10 mouse cellular contexts compared by ENCODE assay signal in genomic region chr6:72962281-72962741, GRCm38 (mm10). TPM values are rescaled to one million over a fixed set of nuclear protein-coding genes. Genes with fewer than 3 reads are reported as not detected.
DNase-seq lines count a peak whose midpoint lies in the region; ATAC-seq and TF ChIP-seq lines count a peak whose summit lies in the region.
"Had no signal": no experiment of that assay in that cellular context is flagged by ENCODE, and none has a peak within 500 bp of the region (broad histone marks: within the 10 kb centered on the region; RNA-seq: fewer than 3 reads in every experiment).

No protein-coding gene starts in this region.

- TF ChIP-seq CTCF in C2C12 (IDR thresholded peaks at IDR 0.05; ENCODE audit: control insufficient read depth, insufficient read depth, insufficient read length), result no peak

- peak overlapping the region; percentile 29; the same call in 1 of the 2 replicates for H3K4me2 ChIP-seq in kidney, embryonic 16.5 days (replicated peaks; ENCODE audit: low read depth, low read length)
- peak overlapping the region; percentile 80 for H3K4me2 ChIP-seq in myocyte (ENCODE audit: low read depth)
- H3K4me2 ChIP-seq: embryonic facial prominence, embryonic 15.5 days had no signal

- H3K27me3 ChIP-seq in kidney, embryonic 16.5 days (ENCODE audit: insufficient read depth, low read length), result no peaks in the 10 kb centered on the region
- H3K27me3 ChIP-seq in C2C12 (ENCODE audit: control insufficient read depth, insufficient read depth, insufficient read length) (no peaks in the 10 kb centered on the region), myocyte (ENCODE audit: control insufficient read depth, insufficient read depth, insufficient read length) (no peaks in the 10 kb centered on the region)
- H3K27me3 ChIP-seq: embryonic facial prominence, embryonic 15.5 days had no signal

- H3K79me2 ChIP-seq in C2C12 (ENCODE audit: control insufficient read depth, insufficient read depth) (peaks cover 9% of the 10 kb centered on the region), myocyte (ENCODE audit: control insufficient read depth, insufficient read depth) (peaks cover 6% of the 10 kb centered on the region)

- peak overlapping the region; percentile 6; the same call in 1 of the 2 replicates for H3K4me3 ChIP-seq in kidney, embryonic 16.5 days (ENCODE audit: low read length)
- no peak overlapping the region for H3K4me3 ChIP-seq in C2C12 (ENCODE audit: insufficient read depth, poor library complexity, severe bottlenecking)
- H3K4me3 ChIP-seq in myocyte, result peak overlapping the region; percentile 2
- H3K4me3 ChIP-seq: embryonic facial prominence, embryonic 15.5 days had no signal

- DNase-seq in kidney, postnatal 10 days, result no peak
- no peak for DNase-seq in layer of hippocampus, postnatal 10 days (ENCODE audit: low spot score in 2 of 2)
- no peak for DNase-seq in left cerebral cortex, adult 8-10 months (ENCODE audit: low spot score in 2 of 2)
- DNase-seq in adrenal gland, postnatal 25 days, result no peak
- DNase-seq: gastrocnemius, postnatal 10 days had no signal

- TF ChIP-seq POLR2A in myocyte (IDR thresholded peaks at IDR 0.05; ENCODE audit: insufficient read length, low read depth), result no peak

- H3K36me3 ChIP-seq in kidney, embryonic 16.5 days (ENCODE audit: insufficient read depth, low read length), result no peaks in the 10 kb centered on the region
- H3K36me3 ChIP-seq in C2C12 (ENCODE audit: control insufficient read depth, insufficient read depth), result no peaks in the 10 kb centered on the region
- H3K36me3 ChIP-seq in myocyte (ENCODE audit: control insufficient read depth, insufficient read depth), result no peaks in the 10 kb centered on the region
- H3K36me3 ChIP-seq: embryonic facial prominence, embryonic 15.5 days had no signal

- H3K79me3 ChIP-seq in C2C12 (ENCODE audit: low read depth), result peaks cover 3% of the 10 kb centered on the region

- peaks cover 23% of the 10 kb centered on the region for H3K4me1 ChIP-seq in kidney, embryonic 16.5 days (ENCODE audit: insufficient read depth, low read length)

- H3K9me3 ChIP-seq in kidney, embryonic 16.5 days (ENCODE audit: low read length), result no peaks in the 10 kb centered on the region
- H3K9me3 ChIP-seq: embryonic facial prominence, embryonic 15.5 days had no signal

- no peak for ATAC-seq in kidney, embryonic 16.5 days (ENCODE audit: low FRiP score, low TSS enrichment)
- ATAC-seq in activated CD4-positive, CD25-positive, alpha-beta regulatory T cell, adult 4 months, result peak; percentile 70

- WGBS in kidney, embryonic 16.5 days, result 25% methylated on average over 7 of the region's 7 CpGs

- peak overlapping the region; percentile 68; the same call in 1 of the 2 replicates for H3K27ac ChIP-seq in kidney, embryonic 16.5 days (ENCODE audit: low read length)
- H3K27ac ChIP-seq: embryonic facial prominence, embryonic 15.5 days had no signal

- 0 out of 2 replicates have a peak overlapping the region, but pooled peaks have one; percentile 11 for H3K9ac ChIP-seq in kidney, embryonic 16.5 days (replicated peaks; ENCODE audit: low read length)
- H3K9ac ChIP-seq: embryonic facial prominence, embryonic 15.5 days had no signal

- H3ac ChIP-seq in C2C12 (ENCODE audit: control insufficient read depth, insufficient read length, low read depth), result no peak overlapping the region
- H3ac ChIP-seq in myocyte (ENCODE audit: control insufficient read depth, insufficient read length), result no peak overlapping the region

TF ChIP-seq in C2C12, 6 proteins besides CTCF, POLR2A, EP300 and RAD21:
- no peak for TF ChIP-seq USF1 (IDR thresholded peaks at IDR 0.05; ENCODE audit: low read depth)
- no peak for TF ChIP-seq MAX (IDR thresholded peaks at IDR 0.05)
- TF ChIP-seq MYOD1 (IDR thresholded peaks at IDR 0.05; ENCODE audit: control insufficient read depth, insufficient read length, low read depth), result peak; percentile 53

TF ChIP-seq in myocyte, 11 proteins besides CTCF, POLR2A, EP300 and RAD21:
- no peak for TF ChIP-seq TCF3 (IDR thresholded peaks at IDR 0.05; ENCODE audit: insufficient read length, low read depth)
- peak in 2 of 3 experiments; percentile 1 to 52 for TF ChIP-seq MYOD1 (IDR thresholded peaks at IDR 0.05; ENCODE audit: control insufficient read depth in 1 of 3, insufficient read length in 2 of 3, low read depth in 2 of 3)

RNA-seq across cellular contexts. Expression of gene Tmsb10, which starts 3.8 kb away (rescaled TPM):
- polyA plus RNA-seq in kidney, embryonic 16.5 days (2015; fragmentation: Nextera tagmentation; extraction: Ambion mirVana), result 1,506 and 1,750 TPM in 2 replicates
- 3,526 TPM for polyA plus RNA-seq in C2C12 (2012; fragmentation: generic; extraction: Trizol)
- polyA plus RNA-seq in activated CD4-positive, CD25-positive, alpha-beta regulatory T cell, adult 4 months (2017; shearing (Covaris generic)), result 1,000 to 10,000 TPM; 4,284 to 5,100 TPM
- 6,677 TPM for polyA plus RNA-seq in myocyte (2012; fragmentation: generic; extraction: Trizol)
- 1,000 to 10,000 TPM; 1,683 to 1,895 TPM for total RNA-seq in layer of hippocampus, postnatal 10 days (2021)
- total RNA-seq in left cerebral cortex, adult 8-10 months (2022), result 100 to 1,000 TPM; 329 to 544 (median 431) TPM
- total RNA-seq in adrenal gland, postnatal 25 days (2021), result 194 and 195 TPM in 2 replicates
